Mouse (Mus musculus) forebrain, embryonic 11.5 days (tissue): ENCODE measurements around the gene Lpar2. TPM values are rescaled to one million over a fixed set of nuclear protein-coding genes. Genes with fewer than 3 reads are reported as not detected.

Source experiments
- ATAC-seq: fragments of 200-750 bp; cut with Nextera tagmentation; replicated peaks from 2 replicates; pipeline ENCODE4 v1.8.0; 2017; ENCODE audit warnings: moderate TSS enrichment; ENCODE audit not compliant: low FRiP score
- DNase-seq: peaks from one replicate; pipeline ENCODE4 v3.0.0-alpha.2; 2017; ENCODE audit warnings: low spot score
- H3K27ac ChIP-seq: fragments of 300-500 bp; sonication (generic); 2 replicates; pipeline ENCODE4 v1.5.1; 2014; ENCODE audit warnings: low read depth, low read length
- H3K27me3 ChIP-seq: fragments of 300-500 bp; sonication (generic); 2 replicates; pipeline ENCODE4 v1.6.1; 2014; ENCODE audit warnings: mild to moderate bottlenecking, low read length, mixed read lengths; ENCODE audit not compliant: control insufficient read depth, insufficient read depth
- H3K36me3 ChIP-seq: fragments of 300-500 bp; sonication (generic); 2 replicates; pipeline ENCODE4 v1.6.1; 2014; ENCODE audit warnings: mild to moderate bottlenecking, low read length, moderate library complexity, mixed read lengths; ENCODE audit not compliant: control insufficient read depth, insufficient read depth
- H3K4me1 ChIP-seq: fragments of 300-500 bp; sonication (generic); replicated peaks from 2 replicates; pipeline ENCODE4 v1.6.1; 2014; ENCODE audit warnings: low read length, mixed read lengths; ENCODE audit not compliant: control insufficient read depth, insufficient read depth
- H3K4me2 ChIP-seq: fragments of 300-500 bp; sonication (generic); 2 replicates; pipeline ENCODE4 v1.6.1; 2014; ENCODE audit warnings: low read depth, mild to moderate bottlenecking, low read length, moderate library complexity, mixed read lengths; ENCODE audit not compliant: severe bottlenecking
- H3K4me3 ChIP-seq: fragments of 300-500 bp; sonication (generic); 2 replicates; pipeline ENCODE4 v1.5.1; 2014; ENCODE audit warnings: low read depth, low read length
- H3K9ac ChIP-seq: fragments of 300-500 bp; sonication (generic); 2 replicates; pipeline ENCODE4 v1.6.1; 2014; ENCODE audit warnings: low read length
- H3K9me3 ChIP-seq: fragments of 300-500 bp; sonication (generic); 2 replicates; pipeline ENCODE4 v1.6.1; 2016; ENCODE audit warnings: low read length, mixed read lengths; ENCODE audit not compliant: control insufficient read depth
- WGBS: fragments of 180-500 bp; shearing (Covaris S2); extraction: QIAGEN DNeasy Blood & Tissue Kit; methylation state at CpG from one replicate; pipeline ENCODE4 v1.1.7; 2014; 5-methylcytosine and 5-hydroxymethylcytosine counted together
- polyA plus RNA-seq: library from polyadenylated mRNA; unstranded; fragments of >200 nt; fragmentation: Nextera tagmentation; extraction: Ambion mirVana; gene quantifications from 2 replicates; pipeline ENCODE4 v1.2.1, GENCODE M21; 2014

Gene Lpar2
- 1.1 and 1.3 TPM in 2 replicates for polyA plus RNA-seq

DNA sequence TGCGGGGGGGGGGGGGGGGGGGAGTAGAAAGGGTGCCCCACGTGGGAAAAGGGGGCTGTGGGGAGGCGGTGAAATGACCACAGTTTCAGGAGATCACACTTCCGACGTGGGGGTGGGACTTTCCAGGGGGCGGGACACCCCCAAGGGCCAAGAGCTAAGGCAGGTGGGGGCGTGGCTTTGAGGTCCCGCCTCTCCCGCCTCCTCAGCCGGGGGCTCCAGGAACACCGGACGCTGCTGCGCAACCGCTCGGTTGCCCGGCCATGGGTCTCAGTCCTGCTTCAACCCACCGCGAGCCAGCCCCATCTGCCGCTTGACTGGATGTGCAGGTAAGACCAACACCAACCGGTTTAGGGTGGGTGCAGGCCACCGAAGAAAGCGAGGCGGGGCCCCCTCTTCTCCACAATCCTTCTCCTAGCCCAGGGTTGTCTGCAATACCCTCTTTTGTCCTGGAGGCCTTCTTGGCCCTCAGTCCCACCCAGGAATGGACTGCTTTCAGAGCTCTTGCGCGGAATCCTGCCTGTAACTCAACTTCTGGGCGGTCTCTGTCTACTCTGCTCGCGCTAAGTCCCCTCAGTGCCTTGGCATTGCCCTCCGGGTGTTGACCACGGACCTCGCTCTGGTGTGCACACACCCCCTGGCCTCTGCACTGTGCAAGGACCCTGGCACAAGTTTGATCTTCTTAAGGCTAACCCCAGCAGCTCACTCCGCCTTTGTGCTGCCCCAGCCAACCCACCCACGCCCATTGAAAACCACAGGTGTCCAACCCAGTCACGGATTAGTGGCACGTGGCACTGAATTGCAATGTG lies at the start of gene Lpar2:
Gene Lpar2 (plus strand): TSS at position 44 of the 806 bp plus-strand sequence.
- Histone ChIP-seq H3K4me3 (peak within 1 kb of the TSS; percentile 43), H3K27ac (peak within 1 kb of the TSS; percentile 13; the same call in 1 of the 2 replicates), H3K36me3 (no peaks in the 10 kb centered on the region; the same call in 1 of the 2 replicates), H3K9ac (peak within 1 kb of the TSS; percentile 58), H3K4me2 (peak within 1 kb of the TSS; percentile 63), H3K9me3 (no peaks in the 10 kb centered on the region), H3K4me1 (peaks cover 9% of the 10 kb centered on the region), H3K27me3 (no peaks in the 10 kb centered on the region)
- peak; percentile 91 for DNase-seq
- WGBS: under 1% methylated on average over 28 of the region's 35 CpGs
- peak; percentile 83 for ATAC-seq

DNA sequence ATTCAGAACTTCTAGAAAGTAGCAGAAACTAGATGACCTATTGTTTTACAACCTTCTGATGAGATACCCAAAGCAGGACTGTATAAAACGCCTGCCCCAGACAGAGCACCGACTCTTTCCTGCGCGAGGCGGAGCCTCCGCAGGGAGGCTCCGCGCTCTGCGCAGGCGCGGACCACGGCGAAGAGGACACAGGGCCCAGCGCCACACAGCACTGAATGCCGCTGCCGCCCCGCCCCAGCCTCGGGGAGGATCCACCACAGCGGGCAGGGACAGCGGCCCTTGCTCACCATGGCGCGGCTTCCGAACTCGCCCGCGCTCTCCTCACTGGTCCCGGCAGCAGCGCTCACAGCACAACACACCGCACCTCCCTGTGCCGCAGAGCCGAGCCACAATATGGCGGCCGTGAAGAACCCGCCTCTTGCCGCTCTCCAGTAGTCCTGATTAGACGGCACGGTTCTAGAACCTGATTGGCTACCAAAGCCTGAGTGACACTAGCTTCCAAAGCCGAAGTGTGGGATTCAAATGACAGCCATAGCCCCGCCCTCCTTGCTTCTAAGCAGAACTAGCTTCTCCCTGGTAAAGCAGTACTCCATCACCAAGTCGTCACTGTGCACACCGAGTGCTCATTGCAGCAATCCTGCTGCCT lies 47.6 kb upstream of the Lpar2 start, which contains the start of gene Gm20422:
Gene Gm20422 (minus strand): TSS at position 384 of the 646 bp plus-strand sequence.
- ATAC-seq: peak; percentile 100
- peak within 1 kb of the TSS; percentile 66 for H3K4me2 ChIP-seq
- peak within 1 kb of the TSS; percentile 97 for H3K27ac ChIP-seq
- peak within 1 kb of the TSS; percentile 93 for H3K9ac ChIP-seq
- no peaks in the 10 kb centered on the region; the same call in 1 of the 2 replicates for H3K36me3 ChIP-seq
- H3K4me3 ChIP-seq: peak within 1 kb of the TSS; percentile 81
- 0% methylated on average over 41 of the region's 41 CpGs for WGBS
- H3K27me3 ChIP-seq: no peaks in the 10 kb centered on the region
- no peaks in the 10 kb centered on the region for H3K9me3 ChIP-seq
- H3K4me1 ChIP-seq: peaks cover 3% of the 10 kb centered on the region; the same call in 1 of the 2 replicates
- peak; percentile 93 for DNase-seq

DNA sequence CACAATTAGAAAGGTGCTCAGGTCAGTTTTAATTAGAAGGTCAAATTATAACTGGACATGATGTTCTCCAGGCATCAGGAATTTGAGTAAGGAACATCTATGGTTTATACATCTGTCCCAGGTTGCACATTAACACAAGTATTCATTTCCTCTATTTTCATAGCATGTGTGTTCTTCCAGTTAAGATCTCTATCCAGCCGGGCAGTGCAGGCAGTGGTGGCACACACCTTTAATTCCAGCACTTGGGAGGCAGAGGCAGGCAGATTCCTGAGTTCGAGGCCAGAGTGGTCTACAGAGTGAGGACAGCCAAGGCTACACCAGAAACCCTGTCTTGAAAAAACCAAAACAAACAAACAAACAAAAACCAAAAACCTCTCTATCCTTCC lies 47.1 kb upstream of the Lpar2 start:
- DNase-seq (no peak), ATAC-seq (no peak; the same call in 1 of the 2 replicates)
- no peak overlapping the region for H3K27ac ChIP-seq
- no peaks in the 10 kb centered on the region for H3K9me3 ChIP-seq
- H3K36me3 ChIP-seq: no peaks in the 10 kb centered on the region
- WGBS: 67% methylated on average over 2 of the region's 2 CpGs
- H3K9ac ChIP-seq: no peak overlapping the region; the same call in 1 of the 2 replicates
- H3K4me3 ChIP-seq: peak overlapping the region; percentile 81; the same call in 1 of the 2 replicates
- H3K4me1 ChIP-seq: peaks cover 3% of the 10 kb centered on the region; the same call in 1 of the 2 replicates
- H3K27me3 ChIP-seq: no peaks in the 10 kb centered on the region
- H3K4me2 ChIP-seq: peak overlapping the region; percentile 34; the same call in 1 of the 2 replicates

DNA sequence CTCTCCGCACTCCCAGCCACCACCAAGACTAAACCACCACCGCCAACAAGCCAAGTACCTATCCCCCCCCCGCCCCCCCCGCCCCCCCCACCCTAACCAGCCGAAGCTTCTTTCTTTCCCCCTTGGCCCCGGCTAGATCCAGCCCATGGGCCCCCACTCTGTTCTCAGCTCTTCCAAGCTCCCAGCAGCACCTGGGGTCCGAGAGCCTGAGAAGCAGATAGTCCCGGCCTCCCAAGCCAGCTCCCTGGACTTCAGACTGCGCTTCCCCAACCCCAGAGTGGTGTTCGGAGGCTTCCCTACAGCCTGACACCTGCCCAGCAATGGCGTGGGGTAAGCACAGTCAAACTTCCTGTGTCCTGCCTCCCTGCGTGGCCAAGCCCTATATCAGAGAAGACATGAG lies 45.1 kb upstream of the Lpar2 start:
- H3K36me3 ChIP-seq: no peaks in the 10 kb centered on the region
- no peak overlapping the region for H3K4me2 ChIP-seq
- ATAC-seq: no peak
- H3K4me1 ChIP-seq: peaks cover 3% of the 10 kb centered on the region; the same call in 1 of the 2 replicates
- H3K27me3 ChIP-seq: no peaks in the 10 kb centered on the region
- no peaks in the 10 kb centered on the region for H3K9me3 ChIP-seq
- 72% methylated on average over 12 of the region's 12 CpGs for WGBS
- no peak for DNase-seq
- no peak overlapping the region for H3K27ac ChIP-seq
- no peak overlapping the region for H3K4me3 ChIP-seq
- no peak overlapping the region for H3K9ac ChIP-seq

DNA sequence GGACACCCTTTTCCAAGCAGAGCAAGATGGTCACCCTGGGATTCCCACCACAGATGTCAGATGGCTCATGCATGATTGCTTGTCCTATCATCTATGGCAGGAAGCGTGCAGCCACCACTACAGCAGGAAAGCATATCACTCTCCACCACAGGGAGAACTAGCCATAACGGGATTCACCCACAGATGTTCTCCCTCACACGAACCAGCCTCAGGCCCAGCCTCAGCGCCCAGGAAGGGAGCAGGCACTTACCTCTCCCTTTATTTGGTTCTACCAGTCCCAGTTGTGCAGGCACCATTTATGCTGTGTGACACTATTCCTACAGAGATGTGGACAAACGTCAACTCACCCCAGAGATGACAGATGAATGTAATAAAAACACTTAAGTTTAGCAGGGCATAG lies 33.1 kb upstream of the Lpar2 start:
- no peak for DNase-seq
- WGBS: 84% methylated on average over 5 of the region's 5 CpGs

DNA sequence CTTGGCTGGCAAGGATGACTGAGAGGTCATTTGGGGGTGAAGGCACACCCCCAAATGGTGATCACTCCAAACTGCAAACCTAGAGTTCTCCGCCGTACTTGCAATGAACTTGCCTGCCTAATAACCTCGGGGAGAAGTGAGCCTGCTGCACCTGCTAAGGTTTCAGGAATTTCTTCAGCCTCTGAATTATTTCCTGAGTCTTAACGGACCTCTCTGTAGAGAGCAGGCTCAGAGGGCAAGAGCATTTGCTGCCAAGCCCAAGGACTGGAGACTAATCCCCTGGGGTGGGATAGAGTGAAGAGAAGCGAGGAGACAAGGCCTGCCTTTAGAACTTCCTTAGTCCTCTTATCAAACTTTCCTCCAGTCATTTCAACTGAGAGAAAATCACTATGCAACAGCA lies 32.5 kb upstream of the Lpar2 start:
- Histone ChIP-seq H3K9me3 (no peaks in the 10 kb centered on the region), H3K27ac (no peak overlapping the region), H3K36me3 (no peaks in the 10 kb centered on the region; the same call in 1 of the 2 replicates), H3K4me2 (no peak overlapping the region), H3K27me3 (no peaks in the 10 kb centered on the region), H3K9ac (no peak overlapping the region), H3K4me3 (no peak overlapping the region), H3K4me1 (peaks cover 10% of the 10 kb centered on the region)
- ATAC-seq (no peak), DNase-seq (no peak)
- 79% methylated on average over 5 of the region's 5 CpGs for WGBS

More for the DNA sequence above, 33.1 kb upstream of the Lpar2 start:
- Histone ChIP-seq H3K4me2 (no peak overlapping the region), H3K4me1 (peaks cover 10% of the 10 kb centered on the region), H3K9ac (no peak overlapping the region), H3K27ac (no peak overlapping the region), H3K4me3 (no peak overlapping the region), H3K36me3 (no peaks in the 10 kb centered on the region; the same call in 1 of the 2 replicates), H3K9me3 (no peaks in the 10 kb centered on the region), H3K27me3 (no peaks in the 10 kb centered on the region)
- no peak for ATAC-seq

DNA sequence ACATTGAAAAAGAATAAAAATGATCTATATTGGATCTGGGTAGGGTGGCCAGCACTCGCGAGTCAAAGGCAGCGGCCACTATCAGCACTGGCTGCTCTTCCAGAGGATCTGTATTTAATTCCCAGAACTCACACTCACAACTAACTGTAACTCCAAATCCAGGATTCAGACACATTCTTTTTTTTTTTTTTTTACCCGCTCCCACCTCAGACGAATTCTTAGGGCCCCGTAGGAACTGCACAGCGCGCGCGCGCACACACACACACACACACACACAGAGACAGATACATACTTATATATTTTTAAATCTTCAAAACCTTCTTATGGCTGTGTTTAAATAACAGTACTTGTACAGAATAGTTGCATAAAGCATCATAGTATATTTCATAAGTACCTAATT lies 31.9 kb upstream of the Lpar2 start:
- no peak for DNase-seq

DNA sequence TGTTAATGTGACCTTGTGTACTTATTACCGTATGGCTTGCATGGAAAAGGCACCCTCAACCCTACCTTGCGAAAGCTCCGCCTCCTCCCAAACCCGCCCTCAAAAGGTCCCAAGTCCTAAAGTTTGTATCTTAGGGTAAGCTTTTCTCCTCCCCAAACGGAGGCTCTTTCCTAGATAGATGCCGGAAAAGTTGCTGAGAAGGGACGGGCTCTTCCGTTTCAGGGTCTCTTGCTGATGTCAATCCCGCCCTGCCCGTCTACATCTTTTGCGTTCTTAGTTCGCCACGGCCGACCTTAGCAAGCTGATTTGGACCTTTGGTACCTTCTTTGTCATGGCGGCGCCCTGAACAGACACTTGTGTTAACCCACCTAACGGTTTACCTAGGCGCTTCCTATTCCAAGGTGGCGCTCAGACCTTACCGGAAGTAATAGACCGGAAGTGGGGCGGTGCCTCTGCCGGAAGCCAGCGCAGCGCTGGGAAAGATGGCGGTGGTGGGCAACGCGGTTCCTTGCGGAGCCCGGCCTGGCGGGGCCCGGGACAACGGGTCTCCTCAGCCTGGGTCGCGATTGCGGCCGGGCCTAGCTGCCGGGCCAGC lies 31.4 kb upstream of the Lpar2 start, which contains the start of the genes Atp13a1 and Zfp866:
Gene Atp13a1 (plus strand): TSS at position 391 of the 595 bp plus-strand sequence.
Gene Zfp866 (minus strand): TSS at position 406 of the 595 bp plus-strand sequence.
- peak within 1 kb of the TSS; percentile 76 for H3K4me2 ChIP-seq
- peak; percentile 95 for ATAC-seq

More for the DNA sequence above, 31.9 kb upstream of the Lpar2 start:
- Histone ChIP-seq H3K4me2 (peak overlapping the region; percentile 76), H3K9ac (peak overlapping the region; percentile 98), H3K27me3 (no peaks in the 10 kb centered on the region), H3K9me3 (no peaks in the 10 kb centered on the region), H3K4me1 (peaks cover 10% of the 10 kb centered on the region), H3K4me3 (peak overlapping the region; percentile 100), H3K36me3 (no peaks in the 10 kb centered on the region; the same call in 1 of the 2 replicates), H3K27ac (peak overlapping the region; percentile 68; the same call in 1 of the 2 replicates)
- ATAC-seq: peak; percentile 5; the same call in 1 of the 2 replicates
- 33% methylated on average over 11 of the region's 11 CpGs for WGBS

More for the DNA sequence above, 31.4 kb upstream of the Lpar2 start, which contains the start of the genes Atp13a1 and Zfp866:
- H3K9ac ChIP-seq: peak within 1 kb of the TSS; percentile 98
- H3K9me3 ChIP-seq: no peaks in the 10 kb centered on the region
- H3K27me3 ChIP-seq: no peaks in the 10 kb centered on the region
- peak; percentile 91 for DNase-seq
- peak within 1 kb of the TSS; percentile 100 for H3K4me3 ChIP-seq
- no peaks in the 10 kb centered on the region; the same call in 1 of the 2 replicates for H3K36me3 ChIP-seq
- under 1% methylated on average over 38 of the region's 38 CpGs for WGBS
- peak within 1 kb of the TSS; percentile 68 for H3K27ac ChIP-seq
- peaks cover 10% of the 10 kb centered on the region for H3K4me1 ChIP-seq
